Mouse (Mus musculus) left cerebral cortex, adult 8-10 months (tissue): ENCODE results near the gene Cant1. TPM values are rescaled to one million over a fixed set of nuclear protein-coding genes. Genes with fewer than 3 reads are reported as not detected.
"Not testable (repeated sequence)": the region's sequence is repeated elsewhere in the genome, so short reads cannot be mapped to it uniquely, and the experiment has no call there.

ENCODE experiments used
- DNase-seq, 2 experiments: peaks; one replicate each; pipeline ENCODE4 v3.0.0; 2022; ENCODE audit warnings: low spot score in 2 of 2
- total RNA-seq, 4 experiments: library from RNA; stranded (reverse); gene quantifications; 2 replicates each; pipeline ENCODE4 v1.2.4; 2022

Cant1 gene
- total RNA-seq, 4 experiments from 2014 or later: 36.6 to 40.3 (median 38.8) TPM

- no peak for DNase-seq
These were observed 10.7 kb downstream of the Cant1 start for GRCm38 (mm10) chr11:118408051-118408740.

DNA sequence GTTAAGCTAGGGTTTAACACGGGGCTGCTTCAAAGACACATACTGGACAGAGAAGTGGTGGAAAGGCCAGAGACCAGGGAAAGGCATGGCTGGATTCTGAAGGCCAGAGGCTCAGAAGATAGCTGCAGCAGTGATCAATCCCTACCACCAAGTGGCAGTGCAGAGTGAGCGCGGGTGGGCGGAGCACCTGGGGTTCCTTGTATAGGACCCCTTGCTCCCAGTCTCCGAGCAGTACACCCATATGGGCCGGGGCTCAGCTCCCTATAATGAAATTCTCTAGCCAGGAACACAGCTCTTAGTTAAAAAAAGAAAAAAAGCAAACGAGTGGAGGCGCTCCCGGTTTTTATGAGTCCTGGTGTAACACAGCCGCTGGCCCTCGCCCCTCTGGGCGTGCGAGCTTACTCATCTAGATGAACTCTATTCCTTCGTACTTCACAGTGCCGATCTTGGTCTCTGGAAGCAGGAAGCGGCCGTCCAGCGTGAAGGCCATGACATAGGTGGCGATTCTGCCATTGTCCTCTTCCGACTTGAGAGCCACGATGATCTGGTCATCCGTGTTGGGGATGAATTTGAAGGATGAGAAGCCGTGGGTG, 11.5 kb downstream of the Cant1 start:
- no peak for DNase-seq

DNA sequence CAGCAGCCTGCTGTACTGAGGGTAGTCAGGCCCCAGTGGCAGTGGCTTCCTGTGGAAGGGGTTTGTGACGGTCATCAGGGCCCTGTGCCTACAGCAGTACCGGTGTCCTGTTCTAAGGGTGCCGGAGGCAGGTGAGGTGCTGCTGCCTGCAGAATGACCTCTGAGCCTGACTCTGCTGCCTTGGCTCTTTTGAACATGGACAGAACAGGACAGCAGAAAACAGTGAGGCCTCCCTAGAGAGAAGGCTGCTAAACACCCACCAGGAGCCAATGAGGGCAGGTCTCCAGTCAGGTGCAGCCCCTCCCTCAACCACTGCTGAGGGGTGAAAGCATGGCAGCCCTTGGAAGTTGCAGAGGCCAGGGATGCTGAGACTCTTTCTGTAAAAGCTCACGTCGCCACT, 12.4 kb downstream of the Cant1 start:
- no peak for DNase-seq

DNA sequence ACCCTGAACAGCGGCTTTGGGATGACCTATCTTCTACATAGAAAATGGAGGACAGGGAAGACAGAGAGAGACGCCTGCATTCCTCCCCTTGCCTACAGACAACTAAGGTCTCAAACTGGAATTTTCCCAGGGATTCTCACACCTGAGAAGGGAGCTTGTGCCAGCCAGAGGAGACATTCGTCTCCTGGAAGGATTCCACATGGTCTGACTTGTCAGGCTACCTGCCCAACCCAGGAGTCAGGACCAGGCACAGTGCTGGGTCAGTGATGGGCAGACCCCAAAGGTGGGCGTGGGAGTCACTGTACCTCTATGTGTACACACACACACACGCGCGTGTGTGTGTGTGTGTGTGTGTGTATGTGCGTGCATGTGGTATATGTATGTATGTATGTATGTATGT, 13.6 kb downstream of the Cant1 start:
- no peak for DNase-seq

GRCm38 (mm10) chr11:118403951-118404899, 14.7 kb downstream of the Cant1 start:
- no peak for DNase-seq

GRCm38 (mm10) chr11:118403183-118403582, 15.7 kb downstream of the Cant1 start:
- no peak for DNase-seq

DNA sequence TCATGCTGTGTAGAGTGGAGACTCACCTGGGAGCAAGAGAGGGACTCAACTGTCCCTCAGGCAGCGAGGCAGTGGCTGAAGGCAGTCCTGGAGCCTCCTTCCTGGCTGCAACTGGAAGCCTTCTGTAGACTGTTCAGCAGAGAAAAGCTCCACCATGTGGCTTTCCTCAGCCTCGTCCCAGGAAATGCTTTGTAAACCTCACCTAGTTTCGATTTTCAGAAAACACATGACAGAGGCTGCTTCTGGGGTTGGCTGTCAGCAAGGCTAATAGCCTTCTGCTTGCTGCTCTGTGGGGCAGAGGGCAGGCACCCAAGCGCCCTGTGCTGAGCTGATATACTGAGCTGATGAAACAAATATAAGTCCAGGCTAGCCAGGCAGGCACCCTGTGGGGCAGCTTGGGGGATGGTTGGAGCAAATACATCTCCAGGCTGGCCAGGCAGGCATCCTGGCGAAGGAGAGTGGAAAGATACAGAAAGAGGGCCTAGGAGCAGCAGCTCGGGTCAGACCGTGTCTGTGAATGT, 17.1 kb downstream of the Cant1 start, which contains the start of gene Lgals3bp:
TSS of gene Lgals3bp (minus strand) at position 333 of the 521 bp plus-strand sequence.
- DNase-seq: no peak

GRCm38 (mm10) chr11:118401195-118401594, 17.7 kb downstream of the Cant1 start:
- no peak for DNase-seq

- DNase-seq: no peak
These were observed 18.3 kb downstream of the Cant1 start for GRCm38 (mm10) chr11:118400566-118400936.

DNA sequence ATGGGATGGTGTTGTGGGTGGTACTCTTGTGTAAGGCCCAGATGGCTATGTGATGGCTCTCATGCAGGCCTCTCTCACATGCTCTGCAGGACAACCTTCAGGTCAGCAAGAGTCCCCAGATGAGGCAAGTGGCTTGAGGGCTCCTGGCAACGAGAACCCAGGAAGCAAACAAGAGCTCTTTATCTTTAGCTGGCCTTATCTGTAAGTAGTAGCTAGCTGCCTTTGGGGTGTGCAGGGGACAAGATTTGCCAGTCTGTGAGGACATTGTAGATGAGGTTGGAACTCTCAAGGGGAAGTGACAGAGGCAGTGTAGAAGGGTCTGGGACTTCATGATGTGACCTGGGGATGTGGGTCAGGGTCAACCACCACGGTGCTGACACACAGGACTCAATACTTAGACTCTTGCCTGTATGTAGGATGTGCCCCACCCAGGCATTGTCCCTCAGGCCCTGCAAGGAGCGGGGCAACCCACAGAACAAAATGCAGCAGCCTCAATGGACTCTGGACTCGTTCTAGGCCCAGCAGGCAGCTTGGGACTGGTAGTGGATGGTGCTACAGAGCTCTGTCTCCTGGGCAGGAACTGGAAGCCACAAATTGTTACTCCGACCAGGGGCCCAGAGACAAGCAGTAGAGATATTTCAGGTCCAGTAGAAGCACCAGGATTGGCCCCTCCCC, 18.9 kb downstream of the Cant1 start:
- no peak for DNase-seq

- no peak for DNase-seq
These were observed 20.9 kb downstream of the Cant1 start for GRCm38 (mm10) chr11:118397806-118398530.

GRCm38 (mm10) chr11:118394538-118394937, 24.3 kb downstream of the Cant1 start:
- no peak for DNase-seq

GRCm38 (mm10) chr11:118393991-118394390, 24.9 kb downstream of the Cant1 start:
- no peak for DNase-seq

DNA sequence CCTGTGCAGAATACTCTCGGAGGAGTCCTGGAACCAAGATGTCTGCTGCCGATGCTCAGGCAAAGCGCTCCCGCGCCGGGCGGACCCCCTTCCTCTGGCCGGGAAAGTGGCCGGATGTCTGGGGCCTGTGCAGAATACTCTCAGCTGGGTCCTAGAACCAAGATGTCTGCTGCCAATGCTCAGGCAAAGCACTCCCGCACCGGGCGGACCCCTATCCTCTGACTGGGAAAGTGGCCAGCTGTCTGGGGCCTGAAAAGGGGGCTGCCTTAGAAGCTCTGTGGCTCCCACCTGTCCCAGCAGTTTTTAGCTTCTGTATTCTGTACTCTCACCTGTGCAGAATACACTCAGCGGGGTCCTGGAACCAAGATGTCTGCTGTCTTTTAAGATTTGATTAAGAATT, 31.1 kb downstream of the Cant1 start:
- DNase-seq: not testable (repeated sequence)

GRCm38 (mm10) chr11:118379251-118380009, 39.5 kb downstream of the Cant1 start:
- peak in 1 of 2 experiments; percentile 72 for DNase-seq

DNA sequence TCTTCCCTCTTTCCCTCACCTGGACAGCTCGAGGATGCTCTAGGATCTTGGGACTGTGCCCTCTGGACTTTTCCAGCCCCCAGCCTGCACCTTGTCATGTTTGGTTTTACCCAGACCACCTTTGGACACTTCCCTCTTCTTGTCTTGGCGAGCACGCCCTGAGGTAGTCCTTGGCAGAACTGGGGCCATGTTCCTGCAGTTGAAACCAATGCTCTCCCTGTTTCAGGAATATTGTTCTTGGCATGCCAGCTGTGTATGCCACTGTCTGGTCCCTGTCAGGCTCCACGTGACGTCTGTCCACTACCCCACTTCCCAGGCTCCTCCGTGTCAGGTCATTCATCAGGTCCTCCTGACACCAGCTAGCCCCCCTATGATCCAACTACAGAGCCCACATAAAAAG, 40.2 kb downstream of the Cant1 start:
- DNase-seq: no peak

DNA sequence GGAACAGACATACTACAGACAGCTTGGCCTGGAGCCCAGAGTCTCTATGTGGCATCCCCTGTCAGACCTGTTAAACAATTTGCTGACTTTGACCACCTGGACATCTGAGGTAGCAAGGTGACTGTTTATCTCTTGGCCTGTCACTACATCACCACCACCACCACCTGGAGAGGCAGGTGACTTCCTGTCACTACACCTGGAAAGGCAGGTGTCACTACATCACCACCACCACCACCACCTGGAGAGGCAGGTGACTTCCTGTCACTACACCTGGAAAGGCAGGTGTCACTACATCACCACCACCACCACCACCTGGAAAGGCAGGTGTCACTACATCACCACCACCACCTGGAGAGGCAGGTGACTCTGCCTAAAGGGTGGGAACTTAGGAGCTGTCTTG, 42.6 kb downstream of the Cant1 start:
- not testable (repeated sequence) for DNase-seq

DNA sequence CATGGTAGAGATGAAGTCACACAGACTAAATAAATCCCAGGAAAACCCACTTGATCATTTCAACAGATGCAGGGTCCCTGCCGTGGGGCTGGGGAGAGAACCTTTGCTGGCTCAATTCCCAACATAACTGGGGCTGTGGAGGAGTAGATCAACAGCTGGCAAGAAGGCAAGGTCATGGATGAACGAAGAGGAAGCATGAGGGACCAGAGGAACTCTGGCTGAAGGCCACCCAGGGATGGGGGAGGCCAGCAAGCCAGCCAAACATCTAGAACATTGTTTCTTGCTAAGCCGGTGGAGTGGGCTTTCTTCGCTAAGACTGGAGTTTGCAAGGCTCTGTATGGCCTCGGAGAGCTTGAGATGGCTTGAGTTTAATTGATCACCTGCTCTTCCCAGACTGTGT, 43.0 kb downstream of the Cant1 start:
- no peak for DNase-seq

DNA sequence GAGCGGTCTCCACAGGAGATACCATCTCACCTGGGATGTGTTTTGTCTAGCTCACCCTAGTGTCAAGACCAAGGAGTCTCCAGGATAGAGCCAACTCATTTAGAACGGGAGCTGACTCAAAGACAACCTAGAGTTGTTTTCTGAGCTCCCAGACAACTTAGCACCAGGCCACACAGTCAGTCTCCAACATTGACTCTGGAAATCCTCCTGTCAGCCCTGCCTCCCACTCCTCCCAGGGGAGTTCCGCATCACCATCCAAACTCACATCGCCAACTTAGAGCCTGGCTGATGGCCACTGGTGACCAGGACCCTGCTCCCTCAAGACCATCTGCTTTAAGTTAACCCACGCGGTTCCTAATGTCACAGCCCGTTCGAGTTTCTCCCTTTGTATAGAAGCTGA, 43.4 kb downstream of the Cant1 start:
- DNase-seq: no peak

DNA sequence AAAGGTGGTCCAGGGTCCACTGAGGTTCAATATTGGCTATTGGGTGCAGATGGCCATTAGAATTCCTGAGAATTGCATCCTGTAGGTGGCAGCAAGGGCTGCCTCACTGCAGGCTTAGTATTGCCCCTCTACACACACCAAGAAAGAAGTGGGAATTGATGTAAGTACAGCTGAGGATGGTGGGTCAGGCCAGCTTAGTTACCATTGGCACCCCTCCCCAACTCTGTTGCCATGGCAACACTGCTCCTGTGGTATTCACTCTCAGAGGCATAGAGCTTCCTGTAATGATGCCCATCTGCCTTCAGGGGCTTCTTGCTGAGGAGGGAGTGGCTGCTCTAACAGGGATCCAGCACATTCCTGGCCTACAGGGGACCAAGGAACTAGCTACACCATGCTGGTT, 43.9 kb downstream of the Cant1 start:
- no peak for DNase-seq
